Mouse (Mus musculus) kidney, postnatal 25 days (tissue): ENCODE measurements around the gene Arhgap20.
A peak's percentile ranks its signal among the peaks of the same experiment; 100 is the strongest.

Experiments used
- DNase-seq, 2 experiments: peaks; one replicate each; pipeline ENCODE4 v3.0.0; 2021; ENCODE audit warnings: mixed read lengths in 2 of 2

Arhgap20 gene

DNA sequence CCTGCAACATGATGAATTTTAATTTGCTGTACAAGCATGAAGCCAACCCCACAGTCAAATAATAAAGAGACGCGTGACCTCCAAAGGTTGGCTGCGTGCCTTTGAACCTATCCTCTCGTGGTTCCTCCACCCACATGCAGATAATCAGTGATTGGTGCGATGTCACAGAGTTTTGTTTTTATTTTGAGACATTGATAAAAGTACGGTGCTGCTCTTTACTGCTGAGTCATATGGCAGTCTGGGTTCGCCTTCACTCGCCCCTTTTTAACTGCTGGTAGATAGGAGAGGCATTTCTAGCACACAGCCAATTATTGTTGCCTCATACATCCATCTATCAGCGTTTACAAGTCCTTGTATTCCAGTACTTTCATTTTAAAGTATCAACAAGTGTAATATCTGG is 34.0 kb downstream of the Arhgap20 start:
- no peak for DNase-seq

DNA sequence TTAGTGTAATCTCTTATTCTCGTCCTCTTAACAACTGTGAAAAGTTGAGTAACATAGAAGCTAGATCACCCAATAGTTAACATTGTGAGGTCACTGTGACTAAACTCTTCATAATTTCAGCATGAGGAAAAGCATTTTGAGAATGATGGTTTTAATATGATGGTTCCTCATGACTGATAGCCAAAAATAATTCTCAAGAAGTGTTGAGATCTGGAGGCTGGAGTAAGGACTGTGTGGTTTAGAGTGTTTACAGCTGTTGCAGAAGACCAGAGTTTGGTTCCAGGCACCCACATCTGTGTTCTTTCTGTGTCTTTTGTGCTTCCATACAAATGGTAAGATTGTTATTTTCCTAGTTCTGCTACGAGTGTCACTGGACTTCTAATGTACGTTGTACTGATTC is 42.1 kb downstream of the Arhgap20 start:
- DNase-seq, result no peak

DNA sequence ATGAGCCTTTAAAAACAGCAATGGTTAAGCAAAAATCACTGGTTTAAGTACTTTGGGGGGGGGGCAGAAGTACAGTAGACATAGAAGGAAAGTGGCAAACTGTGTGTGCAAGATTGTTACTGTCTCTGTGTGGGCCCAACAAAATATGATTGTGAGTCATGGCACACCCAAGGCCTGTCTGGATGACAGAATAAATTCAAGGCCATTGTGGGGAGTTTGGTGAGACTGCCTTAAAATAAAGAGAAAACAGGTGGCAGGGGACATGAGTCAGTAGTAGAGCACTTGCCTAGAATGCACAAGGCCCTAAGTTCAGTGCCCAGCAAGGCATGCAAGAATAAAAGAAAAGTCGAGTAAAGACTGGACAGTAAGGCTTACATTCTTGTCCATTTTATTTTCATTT is 47.8 kb downstream of the Arhgap20 start:
- no peak for DNase-seq

DNA sequence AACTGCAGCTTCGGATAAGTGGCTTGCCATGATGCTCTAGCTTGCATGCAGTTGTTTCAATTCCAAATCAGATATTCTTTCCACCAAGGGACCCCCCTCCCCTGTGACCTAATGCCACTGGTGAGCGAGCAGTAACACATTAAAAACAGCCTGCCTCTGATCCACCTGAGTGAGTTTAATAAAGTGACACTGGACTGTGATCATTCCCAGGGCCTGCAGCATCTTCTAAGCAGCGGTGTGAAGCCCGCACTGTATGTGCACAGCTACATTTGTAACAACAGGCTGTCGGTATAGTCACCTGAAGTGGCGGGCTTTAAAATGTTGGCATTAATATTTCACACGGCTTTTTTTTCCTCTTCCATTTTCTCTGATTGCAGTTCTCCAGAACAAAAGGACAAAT is 59.4 kb downstream of the Arhgap20 start:
- no peak for DNase-seq

DNA sequence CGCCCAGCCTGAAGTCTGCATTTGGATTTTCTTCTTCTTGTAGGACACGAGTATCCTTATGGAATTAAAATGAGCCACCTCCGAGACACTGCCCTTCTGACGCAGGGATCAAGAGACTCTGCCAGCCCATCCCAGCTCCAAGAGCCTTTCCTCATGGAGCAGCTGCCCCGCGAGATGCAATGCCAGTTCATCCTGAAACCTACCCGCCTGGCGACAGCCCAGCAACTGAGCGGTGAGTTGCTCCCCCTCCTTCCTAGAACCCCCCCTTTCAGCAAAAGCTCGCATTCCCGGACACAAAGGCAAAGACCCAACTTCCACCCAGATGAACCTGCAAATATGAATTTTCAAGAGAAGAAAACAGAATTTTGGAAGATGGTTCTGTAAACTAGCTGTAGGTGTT is 66.5 kb downstream of the Arhgap20 start:
- no peak for DNase-seq

DNA sequence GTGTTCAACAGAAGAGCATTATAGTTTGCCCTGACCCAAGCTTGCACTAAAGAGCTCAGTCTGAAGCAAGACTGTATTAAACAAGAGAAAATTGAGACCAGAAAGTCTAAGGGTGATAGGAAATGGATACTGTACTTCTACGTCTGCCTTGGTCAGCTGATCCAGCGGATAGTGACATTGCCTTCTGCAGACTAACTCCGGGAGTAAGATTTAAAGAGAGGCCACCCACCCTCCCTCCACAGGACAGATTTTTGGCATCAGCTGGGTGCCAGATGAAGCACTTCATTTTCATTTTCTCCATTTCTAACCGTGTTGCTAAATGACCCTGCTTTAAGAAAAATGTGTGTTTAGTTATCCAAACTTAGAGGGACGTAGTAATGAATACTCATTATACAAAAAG is 67.2 kb downstream of the Arhgap20 start:
- no peak for DNase-seq

DNA sequence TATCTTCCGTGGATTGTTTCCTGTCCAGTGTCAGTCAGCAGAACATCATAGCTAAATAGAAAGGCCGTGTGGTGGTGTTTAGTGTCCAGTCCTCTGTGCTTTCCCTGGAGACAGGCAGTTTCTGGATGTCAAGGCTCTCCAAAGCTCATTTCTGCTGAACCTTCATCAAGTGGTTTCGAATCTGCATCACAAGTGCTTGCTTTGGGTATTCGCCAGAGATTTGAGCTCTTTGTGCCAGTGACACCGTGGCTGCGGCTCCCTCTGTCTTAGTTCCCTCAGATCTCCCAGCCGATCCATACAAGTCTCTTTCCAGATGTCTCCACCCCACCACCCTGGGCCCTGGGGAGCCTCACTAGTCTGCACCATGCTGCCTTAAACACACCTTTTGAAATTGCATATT is 72.6 kb downstream of the Arhgap20 start:
- no peak for DNase-seq

DNA sequence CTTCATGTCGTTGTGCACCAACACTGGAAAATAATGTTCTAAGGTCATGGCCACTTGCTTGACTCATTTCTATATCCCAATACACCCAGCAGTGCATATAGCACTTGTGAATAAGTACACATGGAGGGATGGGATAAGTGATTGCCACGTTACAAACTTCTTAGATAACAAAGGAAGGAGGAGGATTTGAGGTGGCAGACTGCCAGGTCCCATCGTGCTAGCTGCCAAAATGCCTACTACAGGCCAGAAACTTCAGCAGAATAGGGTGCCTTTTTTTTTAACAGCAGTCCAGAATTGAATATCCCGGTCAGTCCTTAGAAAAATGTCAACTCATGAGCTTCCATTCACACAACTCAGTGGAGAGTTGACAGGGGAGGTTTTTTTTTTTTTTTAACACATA is 78.1 kb downstream of the Arhgap20 start:
- DNase-seq, result peak in 1 of 2 experiments; percentile 14

DNA sequence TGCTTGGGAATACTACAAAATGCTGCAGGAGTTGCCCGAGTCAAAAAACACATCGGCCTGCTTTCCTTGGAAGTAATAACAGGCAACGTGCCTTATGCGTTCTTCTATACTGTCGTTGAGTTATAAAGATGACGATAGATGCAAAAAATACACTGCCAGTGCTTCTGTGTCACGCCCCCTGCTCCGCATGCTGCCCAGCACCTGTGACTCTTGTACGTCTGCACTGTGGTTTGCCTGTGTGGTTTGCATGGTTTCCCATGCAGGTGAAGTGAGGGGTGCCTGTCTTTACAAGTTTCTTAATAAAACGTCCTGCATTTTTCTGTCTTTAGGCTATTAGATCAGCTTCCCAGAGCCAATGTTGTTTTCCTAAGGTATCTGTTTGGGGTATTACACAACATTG is 80.7 kb downstream of the Arhgap20 start:
- DNase-seq, result no peak

DNA sequence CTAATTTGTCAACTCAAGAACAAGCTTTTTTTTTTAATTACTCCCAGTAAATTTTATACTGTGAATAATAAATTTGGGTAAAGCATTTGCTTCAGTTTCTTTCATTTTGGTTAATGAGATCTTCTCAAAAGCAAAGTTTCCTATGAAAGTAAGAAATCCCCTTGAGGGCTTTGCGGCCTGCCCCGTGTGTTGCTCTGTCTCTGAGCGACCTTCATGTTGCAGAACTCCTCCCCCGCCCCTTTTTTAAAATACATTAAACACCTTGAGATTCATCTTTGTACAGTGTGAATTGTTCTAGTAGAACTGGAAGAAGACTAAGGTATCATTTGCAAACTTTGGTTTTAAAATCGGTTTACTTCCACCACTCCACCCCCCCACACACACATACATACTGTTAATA is 88.6 kb downstream of the Arhgap20 start:
- no peak for DNase-seq

DNA sequence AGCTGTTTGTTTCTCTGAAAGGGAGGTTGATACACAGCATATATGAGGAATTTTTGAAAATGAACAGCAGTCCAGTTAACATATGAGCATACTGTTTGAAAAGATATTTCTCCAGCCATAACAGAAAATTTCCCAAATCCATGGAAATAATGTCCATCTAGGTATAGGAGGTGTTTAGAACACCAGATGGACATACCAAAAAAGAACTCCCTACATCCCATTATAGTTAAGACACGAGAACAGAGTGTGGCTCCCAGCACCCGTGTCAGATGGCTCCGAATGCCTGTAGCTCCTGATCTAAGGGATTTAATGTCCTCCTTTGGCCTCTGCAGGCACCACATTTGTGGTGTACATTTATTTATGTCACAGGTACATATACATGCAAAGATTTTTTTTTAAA is 99.1 kb downstream of the Arhgap20 start:
- DNase-seq, result no peak

DNA sequence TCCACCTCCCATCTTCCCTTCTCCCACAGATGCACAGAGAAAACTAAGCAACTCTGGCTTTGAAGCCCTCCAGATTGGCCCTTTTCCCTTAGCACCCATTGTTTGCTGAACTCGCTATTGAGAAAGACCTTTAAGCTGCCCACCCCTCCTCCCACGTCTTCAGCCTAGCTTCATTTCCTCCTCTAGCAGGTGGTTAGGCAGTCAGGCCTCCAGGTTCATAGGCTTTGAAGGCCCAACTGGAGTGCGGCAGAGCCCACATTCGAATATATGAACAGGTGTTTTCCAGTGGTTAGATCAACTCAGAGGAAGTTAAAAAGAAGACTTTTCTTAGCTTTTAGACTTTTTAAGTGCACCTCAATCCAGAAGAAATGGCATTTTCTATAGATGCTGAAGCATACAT is 101.5 kb downstream of the Arhgap20 start:
- DNase-seq, result no peak

DNA sequence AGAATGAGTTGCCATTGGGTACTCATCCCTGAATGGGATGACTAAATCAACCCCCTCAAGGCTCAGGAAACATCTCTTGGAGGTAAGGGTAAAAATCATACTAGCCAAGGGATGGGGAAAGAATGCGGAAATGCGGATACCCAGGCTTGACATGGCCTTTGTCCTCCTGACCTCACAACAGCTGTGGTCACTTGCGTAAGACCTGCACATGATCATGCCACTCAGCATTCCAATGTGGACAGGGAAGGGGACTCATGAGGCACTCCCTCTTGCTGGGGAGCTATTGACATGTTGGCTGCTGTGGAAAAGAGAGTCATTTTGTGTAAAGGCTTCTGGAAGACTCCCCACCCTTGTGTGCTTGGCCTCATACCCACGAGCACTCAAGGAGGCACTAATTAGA is 103.9 kb downstream of the Arhgap20 start:
- DNase-seq, result no peak

DNA sequence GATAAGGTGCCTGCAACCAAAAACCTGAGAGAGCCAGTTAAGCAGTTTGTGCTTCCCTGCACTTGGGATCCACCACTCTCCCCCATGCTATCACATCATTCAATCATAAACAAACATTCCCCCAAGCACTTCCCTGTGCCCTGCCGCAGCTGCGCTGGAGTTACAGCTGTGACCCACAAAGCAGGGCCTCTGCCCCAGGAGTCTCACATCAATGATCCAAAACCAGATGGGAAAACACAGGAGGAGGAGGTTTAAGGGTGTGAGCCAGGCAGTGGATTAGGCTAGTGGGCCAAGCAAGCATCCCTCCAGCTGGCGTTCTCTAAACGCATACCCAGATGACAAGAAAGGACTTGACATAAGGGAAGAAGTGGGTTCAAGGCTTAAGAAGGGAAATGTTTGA is 109.2 kb downstream of the Arhgap20 start:
- DNase-seq, result no peak

DNA sequence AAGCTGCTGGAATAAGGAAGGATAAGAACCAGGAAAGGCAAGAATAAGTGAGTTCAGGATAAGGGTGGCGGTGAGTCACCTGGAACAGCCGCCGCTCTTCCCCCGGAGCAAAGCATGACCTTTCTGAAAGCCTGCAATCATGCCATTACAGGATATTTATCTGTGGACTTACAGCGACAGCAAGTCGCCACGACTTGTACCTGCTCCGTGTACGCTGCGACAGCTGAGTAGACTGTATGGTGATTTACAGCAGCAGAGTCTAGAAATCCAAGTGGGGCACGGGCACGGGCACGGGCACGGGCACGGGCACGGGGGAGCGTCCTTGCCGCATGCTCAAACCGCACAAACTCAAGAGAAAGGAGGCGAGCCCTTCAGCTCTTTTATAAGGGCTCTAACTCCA is 110.4 kb downstream of the Arhgap20 start:
- DNase-seq, result no peak

DNA sequence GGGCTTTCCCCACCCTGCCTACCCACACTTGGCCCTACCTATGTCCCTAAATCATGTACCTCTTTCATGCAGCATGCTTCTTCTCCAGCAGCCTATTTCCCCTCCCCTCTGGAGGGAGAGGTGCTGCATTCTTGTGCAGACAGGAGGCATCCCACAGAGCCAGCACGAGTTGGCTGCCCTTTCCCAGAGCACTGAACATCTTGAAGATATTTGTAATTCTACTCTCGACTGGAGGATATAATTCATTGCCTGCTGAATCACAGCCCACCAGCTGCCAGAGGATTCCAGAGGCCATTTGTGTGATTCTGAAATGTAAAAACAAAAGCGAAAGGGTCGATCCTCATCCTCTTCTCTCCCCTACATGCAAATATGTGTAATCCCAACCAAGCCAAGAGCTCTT is 116.2 kb downstream of the Arhgap20 start:
- no peak for DNase-seq

DNA sequence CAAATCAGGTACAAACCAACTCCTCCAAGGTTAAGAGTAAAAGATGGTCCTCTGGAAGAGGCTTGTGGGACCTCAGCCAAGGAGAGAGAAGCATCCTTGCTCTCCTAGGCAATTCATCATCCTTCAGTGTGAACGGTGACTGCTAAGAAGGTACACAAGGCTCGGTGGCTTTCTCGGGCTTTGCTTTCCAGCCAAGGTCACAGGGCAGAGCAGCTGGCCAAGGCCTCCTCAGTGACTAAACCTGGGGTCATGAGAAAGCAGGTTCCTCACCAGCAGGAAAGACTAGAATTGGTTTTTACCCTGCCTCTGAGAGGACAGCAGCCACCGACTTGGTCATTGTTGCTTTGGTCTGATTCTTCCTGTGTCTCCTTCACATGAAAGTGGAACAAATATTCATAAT is 116.7 kb downstream of the Arhgap20 start:
- DNase-seq, result no peak

DNA sequence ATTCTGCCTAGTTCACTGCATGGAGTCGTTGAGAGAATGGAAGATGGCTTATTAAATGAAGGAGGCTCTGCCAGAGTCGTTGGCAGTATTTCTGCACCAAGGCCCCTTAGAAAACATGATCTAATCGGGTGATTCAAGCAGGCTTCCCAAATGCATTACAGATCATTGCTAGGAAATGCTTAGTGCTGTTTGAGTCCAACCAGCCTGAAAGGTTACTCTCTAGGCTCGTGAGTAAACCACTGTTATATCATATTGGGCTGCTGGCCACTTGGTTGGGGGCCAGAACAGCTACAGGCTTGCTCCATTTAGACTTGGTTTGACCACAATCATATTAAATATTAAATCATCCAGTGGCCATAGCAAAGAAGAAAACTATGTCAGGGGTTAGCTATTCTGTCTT is 118.2 kb downstream of the Arhgap20 start:
- no peak for DNase-seq

DNA sequence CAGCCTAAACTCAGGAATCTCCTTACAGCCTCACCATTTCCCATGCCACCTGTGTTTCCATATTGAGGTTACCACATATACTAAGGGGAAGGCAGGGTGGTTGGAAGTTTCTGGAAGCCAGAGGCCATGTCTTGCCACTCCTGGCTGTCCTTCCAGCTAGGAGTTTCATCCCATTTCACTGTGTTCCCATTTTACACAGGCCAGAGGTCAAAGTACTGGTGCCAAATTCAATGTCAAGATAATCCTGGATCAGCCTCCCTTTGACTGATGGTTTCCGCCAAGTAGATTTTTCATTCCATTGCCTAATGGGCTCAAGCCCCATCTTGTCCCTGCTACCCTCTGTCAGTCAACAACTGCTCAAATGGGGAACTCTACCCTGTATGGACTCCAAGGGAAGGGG is 127.8 kb downstream of the Arhgap20 start:
- no peak for DNase-seq
